Mouse (Mus musculus): ENCODE data around the gene Susd2.

The Susd2 gene

DNA sequence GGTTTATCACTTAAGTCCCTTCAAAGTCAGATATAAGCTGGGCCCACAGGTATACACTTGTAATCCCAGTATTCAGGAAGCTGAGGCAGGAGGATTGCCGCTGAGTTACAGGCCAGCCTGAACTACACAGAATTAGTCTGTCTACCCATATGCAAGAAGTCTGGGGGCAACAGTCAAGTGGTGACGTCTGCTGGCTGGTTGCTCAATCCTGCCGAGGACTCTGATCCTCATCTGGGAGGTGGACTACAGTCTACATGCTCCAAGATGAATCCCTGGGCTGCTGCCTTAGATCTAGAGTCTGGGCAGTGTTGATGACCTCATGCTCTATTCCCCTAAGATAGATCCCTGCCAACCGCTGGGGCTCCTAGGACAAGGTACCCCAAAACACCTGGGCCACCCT lies 10.2 kb upstream of the Susd2 start:
- DNase-seq (ENCODE audit: low read depth, low spot score) = no peak

DNA sequence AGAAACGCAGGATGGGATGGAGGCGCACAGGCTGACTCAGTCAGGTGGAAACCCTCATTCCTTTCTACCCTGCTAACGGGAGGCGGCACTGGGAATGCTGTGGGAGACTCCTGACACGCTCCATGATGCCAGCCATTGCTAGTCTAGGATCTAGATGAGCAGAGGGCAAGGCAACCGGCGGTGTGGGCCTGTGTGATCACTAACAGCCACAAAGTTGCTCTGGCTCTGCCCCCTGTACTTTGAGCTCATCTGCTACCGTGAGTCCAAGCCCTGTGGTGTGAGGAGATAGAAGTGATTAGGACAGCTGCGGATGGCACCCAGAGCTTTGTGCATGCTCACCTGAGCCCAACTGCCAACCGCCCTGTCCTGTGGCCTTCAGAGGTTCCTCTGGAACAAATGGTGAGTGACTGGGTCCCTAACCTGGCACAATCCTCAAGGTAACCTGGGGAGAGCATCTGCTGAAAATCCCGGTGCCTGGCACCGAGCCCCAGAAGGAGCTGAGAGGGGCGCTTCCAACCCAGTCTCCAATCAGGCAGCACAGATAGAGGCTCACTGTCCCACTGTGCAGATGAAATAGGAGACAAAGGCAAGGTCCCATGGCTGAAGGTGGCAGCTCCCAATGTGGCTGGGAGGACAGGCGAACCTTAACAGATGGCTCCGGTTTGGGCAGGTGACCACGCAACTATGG lies 7.7 kb upstream of the Susd2 start:
- no peak for DNase-seq (ENCODE audit: low read depth, low spot score)

DNA sequence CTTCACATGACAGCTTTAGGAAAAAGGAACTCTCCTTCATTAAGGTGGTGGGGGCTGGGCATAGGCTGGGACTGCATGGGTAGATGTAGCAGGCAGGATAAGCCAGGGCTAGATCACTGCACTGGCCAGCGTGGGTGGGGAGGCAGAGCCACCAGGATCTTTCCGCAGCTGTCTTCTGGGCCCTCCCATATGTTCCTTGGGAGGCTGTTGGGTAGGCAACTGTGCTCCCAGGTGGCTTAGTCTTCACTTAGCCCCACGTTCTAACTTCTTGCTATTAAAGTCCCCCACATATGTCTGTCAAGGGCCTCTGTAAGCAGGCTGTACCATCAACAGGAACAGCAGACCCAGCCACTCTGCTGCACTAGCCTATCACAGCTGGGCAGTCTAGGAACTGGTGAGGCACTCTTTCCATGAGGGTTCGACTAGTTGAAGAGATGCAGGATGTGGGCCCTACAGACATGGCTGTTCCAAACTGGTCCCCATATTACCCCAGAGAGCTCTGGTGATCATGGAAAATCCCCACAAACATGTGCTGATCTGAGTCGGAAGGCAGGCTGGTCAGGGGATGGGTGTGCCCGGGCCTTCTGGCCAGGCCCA lies 6.6 kb upstream of the Susd2 start:
- no peak for DNase-seq (ENCODE audit: low read depth, low spot score)

DNA sequence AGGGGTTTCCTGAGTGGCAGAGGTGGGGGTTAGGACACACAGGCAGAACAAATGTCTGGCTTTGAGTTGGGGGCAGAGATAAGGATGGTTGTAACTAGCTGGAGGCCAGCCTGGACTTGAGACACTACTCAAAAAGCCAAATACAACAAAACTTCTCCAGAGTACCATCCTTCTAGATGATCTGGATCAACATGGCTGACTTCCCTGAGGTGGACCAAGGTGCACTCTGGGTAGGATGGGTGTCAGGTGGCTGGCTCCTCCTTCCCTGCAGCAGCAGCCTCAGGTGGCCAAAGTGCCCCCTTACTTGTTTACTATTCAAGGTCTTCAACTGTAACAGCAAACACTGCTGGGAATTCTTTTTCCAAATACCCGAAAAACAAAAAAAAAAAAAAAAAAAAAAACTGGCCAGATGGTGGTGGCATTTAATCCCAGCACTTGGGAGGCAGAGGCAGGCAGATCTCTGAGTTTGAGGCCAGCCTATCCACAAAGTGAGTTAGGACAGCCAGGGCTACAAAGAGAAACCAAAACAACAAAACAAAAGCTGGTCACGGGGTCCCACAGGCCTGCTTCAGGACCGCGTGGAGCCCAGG lies 5.7 kb upstream of the Susd2 start:
- DNase-seq (ENCODE audit: low read depth, low spot score) = no peak

DNA sequence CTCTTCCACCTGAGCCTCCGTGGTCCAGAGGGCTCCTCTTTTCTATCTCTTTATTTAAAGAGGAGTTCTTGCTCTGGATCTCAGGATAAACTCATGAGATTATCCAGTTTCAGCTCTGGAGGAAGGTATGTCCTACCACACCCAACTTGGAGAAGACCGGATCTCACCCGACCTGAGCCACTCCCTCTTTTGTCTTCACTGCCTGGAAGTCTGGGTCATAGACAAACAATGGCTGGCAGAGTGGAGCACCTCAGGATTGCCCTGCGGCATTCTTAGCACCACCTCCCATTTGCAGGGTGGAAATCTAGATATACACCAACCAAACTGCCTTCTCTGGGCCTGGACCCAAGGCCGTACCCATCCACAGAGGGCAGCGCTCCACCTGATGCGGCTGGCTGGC lies 5.2 kb upstream of the Susd2 start:
- DNase-seq (ENCODE audit: low read depth, low spot score) = no peak

DNA sequence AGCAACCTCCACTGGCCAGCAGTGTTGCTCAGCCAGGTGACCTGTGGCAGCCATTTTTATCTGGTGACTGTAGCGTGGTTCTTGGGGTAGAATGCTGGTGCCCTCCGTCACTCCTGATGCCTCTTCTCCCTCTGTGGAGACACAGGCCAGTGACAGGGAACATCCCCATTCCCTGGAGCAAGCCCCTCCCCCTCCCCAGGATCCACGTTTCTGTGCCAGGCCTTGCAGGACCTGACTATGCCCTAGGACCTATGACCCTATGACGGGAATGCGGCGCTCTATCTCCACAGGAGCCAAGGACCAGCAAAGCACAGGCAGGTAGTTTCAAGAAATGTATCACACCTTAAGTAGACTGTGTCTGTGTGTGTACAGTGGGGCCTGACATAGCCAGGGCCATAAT lies 4.3 kb upstream of the Susd2 start:
- no peak for DNase-seq (ENCODE audit: low read depth, low spot score)

DNA sequence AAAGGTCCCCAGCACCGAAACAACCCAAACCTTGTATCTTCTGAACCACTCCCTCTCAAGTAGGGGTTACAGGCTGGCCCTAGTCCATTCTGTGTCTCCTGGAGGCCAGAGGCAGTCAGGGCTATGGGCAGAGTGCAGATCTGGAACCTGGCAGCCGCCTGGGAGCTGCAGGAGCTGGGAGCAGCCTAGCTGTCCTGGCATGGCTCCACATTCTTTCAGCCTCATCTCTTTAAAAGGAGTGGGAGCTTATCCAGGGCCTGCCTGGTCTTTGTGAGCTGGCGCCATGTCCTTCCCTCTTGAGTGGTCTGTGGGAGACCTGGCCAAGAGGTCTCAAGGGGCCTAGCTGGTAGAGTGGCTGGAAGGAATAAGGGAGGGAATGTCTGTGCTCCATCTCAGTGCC lies 3.6 kb upstream of the Susd2 start:
- no peak for DNase-seq (ENCODE audit: low read depth, low spot score)

DNA sequence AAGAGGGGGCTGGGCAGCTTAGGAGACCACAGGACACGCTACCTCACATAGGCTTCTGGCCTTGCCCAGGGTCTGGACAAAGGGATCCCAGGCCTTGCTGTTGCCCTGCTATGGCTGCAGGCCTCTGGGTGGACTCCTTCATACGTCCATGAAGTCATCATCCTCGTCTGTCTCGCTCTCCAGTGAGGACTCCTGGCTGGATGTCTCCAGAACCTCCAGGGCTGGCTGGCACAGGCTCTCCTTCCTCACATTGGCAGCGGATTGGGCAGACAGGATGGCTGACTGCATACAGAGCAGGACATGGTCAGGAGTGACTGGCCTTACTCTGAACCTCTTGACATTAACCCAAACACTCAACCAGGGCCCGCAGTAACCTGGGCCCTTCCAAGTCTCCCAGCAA lies 2.6 kb upstream of the Susd2 start:
- DNase-seq (ENCODE audit: low read depth, low spot score) = no peak

DNA sequence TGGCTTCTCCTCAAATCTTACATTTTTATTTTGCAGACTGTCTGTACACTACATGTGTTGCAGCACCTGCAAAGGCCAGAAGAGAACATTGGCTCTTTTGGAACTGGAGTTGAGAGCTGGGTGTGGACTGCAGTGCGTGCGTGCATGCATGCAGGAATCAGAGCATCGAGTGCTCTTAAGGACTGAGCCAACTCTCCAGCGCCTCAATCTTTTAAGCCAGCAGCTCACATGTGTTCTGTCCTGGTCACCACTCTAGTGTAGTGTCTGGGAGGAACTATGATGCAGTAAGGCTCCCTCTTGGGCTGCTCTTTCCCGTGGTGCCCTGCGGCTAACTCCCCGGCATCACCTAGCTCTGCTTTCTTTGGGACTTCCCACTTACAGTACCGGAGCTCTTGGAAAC lies 1.8 kb upstream of the Susd2 start:
- DNase-seq (ENCODE audit: low read depth, low spot score) = no peak

DNA sequence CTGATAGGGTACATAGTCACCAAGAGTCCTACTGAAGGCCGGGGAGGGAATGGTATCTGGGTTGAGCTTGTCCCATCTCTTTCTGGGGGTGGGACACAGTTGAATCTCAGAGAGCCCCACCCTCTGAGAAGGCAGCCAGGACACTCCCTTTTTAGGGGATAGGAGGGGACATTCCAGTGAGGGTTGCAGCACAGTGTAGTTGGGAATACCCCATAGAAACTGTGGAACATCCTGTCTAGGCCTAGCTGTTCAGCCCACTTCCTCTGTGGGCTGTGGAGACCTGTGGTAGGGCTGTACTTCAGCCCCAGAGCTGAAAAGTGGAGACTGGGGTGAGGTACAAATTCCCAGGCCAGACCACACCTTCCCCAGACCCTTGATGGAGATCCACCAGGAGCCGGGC lies 917 bp downstream of the Susd2 start:
- DNase-seq (ENCODE audit: low read depth, low spot score) = no peak

DNA sequence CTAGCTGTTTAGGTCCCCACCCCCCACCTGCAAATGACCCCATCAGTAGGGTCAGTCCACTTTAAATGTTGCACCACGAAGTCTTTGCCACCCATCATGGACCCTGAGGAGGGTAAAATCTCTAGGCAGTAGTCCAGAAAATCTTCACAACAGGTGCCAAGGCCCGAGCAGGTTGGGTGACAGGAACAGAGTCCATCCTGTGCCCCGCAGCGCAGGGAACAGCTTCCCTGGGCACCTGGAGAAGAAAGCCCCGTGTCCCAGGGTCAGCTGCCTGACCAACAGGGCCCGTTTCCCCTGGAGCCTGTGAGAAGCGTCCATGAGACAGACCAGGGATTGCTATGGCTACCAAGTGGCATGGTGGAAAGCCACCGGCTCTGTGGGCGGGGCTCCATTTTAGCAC lies 1.4 kb downstream of the Susd2 start:
- no peak for DNase-seq (ENCODE audit: low read depth, low spot score)

DNA sequence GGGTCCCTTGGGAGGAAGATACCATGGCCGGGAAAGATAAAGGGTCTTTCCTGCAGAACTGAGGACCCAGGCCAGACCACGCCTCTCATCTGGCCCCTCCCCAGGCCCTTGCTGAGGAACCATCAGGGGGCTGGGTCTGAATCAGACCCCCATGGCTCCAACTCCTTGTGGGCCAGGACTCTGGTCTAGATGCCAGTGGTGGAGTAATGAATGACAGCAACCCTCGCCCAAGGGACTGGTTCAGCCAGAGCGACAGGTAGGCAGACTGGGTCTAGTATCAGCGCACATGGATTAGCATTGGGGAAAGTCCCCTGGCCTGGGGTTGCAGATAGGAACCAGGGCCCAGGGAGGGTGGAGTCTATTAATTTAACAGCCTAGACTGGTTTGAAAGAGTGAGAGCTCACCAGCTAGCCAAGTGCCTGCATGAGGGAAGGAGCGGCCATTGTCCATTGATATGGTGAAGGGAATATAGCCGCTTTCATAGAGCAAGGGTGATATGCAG lies 2.0 kb downstream of the Susd2 start:
- DNase-seq (ENCODE audit: low read depth, low spot score) = no peak

DNA sequence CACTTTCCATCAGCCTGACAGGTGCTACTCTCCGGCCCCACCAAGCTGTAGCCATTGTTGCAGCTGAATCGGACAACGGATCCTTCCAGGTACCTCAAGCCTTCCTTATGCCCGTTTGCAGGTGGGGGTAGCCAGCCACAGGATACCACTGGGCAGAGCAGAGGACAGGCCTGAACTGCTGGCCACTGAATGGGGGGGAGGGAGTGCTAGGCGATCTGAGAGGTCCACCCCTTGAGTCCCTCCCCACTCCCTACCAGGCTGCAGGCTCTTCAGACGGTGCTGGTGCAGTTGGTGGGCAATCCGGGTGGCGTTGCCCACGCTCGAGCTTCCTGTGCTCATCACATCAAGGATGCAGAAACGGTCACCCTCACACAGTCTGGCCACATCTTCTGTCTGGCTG lies 6.1 kb downstream of the Susd2 start:
- DNase-seq (ENCODE audit: low read depth, low spot score) = no peak

DNA sequence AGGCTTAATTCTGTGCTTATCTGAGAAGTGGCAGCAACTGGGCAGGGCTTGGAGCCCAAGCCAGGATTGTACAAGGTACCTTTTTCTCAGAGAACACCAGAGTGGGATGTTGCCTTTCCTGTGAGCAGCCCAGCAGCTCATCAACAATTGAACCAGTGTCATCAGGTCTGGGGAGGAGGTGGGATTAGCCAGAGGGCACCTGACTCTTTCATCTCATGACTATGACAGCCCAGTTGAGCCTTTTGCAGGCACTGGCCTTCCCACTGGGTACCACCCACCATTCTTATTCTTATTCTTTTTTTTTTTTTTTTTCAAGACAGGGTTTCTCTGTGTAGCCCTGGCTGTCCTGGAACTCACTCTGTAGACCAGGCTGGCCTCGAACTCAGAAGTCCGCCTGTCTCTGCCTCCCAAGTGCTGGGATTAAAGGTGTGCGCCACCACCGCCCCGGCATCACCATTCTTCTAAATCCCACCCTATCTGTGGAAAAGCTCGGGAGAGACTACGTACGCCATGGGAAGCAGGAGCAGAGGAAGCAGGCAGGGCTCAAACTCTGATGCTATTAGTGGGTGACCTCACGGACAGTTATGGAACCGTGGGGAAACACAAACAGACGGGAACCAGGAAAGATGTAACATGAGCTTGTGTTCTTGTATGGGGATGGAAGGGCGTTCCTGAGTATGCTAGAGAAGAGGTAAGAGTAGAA lies 7.6 kb downstream of the Susd2 start:
- no peak for DNase-seq (ENCODE audit: low read depth, low spot score)

DNA sequence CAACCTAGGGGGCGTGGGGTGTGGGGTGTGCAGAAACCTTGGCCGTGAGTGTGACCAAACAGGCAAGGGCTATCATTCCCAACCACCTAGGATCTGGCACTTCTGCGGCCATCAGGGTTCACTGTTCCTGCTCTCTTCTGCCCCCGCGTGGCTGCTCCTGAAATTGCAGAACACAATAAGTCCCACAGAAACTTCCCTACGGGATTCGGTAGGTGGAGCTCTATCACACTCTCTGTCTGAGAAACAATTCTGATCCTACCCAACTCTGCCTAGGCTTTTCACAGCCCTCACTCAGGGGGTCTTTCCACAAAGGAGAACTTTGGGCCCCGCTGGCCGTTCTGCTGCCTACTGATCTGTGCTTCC lies 8.1 kb downstream of the Susd2 start:
- DNase-seq (ENCODE audit: low read depth, low spot score) = peak; percentile 60

DNA sequence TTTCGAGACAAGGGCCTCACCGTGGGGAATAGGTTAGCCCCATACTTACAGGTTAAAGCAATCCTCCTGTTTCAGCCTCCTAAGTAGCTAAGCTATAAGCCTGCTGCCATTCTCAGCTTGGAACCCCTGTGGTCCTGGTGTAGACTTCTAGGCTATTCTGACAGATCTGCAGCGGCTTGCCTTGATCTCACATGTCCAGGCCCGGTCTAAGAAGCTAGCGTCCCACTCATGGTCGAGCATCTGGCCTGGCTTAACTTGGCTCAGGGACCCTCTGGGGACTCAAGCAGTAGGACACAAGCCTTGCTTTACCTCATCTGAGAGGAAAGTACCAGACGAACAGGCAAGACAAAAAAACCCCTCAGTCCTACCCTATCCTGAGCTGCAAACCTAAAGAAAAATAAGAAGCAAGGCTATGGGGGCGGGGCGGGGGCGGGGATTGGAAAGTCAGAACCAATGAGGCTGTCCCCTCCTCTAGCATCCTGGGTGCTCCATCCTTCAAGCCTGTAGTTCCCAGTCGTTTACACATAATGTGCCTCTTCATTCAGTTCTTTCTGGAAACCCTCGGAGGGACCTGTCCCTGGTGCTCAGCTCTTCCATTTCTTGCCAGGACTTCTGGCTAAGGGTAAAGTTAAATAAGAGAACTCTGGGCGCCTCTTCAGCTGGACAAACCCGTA lies 8.7 kb downstream of the Susd2 start:
- DNase-seq (ENCODE audit: low read depth, low spot score) = no peak

DNA sequence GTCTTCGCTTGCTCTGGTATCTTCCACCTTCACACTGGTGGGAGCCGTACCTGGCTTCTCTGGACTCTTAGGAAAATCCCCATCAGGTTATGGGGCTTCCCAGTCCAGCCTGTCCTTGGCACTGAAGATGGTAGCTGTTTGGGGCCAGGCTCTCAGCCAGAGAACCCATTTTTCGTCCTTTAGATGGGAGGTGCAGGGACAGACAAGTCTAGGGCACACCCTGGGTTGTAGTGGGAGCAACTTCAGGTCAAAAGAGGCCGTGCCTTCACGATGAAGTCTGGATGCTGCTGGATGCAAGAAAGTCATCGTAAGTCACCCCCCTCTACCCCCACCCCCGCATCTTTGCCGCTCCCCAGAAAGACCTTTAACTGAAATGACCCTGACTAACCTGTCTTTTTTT lies 9.2 kb downstream of the Susd2 start:
- DNase-seq (ENCODE audit: low read depth, low spot score) = no peak

DNA sequence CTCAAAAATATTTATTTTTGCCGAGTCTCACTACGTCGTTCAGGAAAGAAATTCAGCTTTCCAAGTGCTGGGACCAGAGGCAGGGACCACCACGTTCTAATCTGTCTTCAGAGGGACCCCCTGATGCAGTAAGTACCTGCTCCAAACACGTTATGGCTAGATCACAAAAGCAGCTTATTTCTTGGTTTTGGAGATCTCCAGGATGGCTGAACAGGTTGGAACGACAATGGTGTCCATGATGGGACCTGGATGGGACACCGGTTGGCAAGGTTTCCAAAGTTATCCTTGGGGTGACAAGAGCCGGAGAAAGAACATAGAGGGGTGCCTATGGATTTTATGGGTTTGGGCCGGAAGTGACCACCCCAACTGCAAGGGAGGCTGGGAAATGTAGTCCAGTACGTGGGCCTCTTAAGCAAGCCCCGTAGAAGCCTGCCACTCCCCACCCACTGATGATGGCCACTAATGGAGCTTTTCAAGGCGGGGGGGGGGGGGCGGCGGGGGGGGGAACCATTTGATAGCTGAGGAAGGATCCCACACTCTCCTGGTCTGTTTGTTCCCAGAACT lies 10.2 kb downstream of the Susd2 start:
- DNase-seq (ENCODE audit: low read depth, low spot score) = no peak

DNA sequence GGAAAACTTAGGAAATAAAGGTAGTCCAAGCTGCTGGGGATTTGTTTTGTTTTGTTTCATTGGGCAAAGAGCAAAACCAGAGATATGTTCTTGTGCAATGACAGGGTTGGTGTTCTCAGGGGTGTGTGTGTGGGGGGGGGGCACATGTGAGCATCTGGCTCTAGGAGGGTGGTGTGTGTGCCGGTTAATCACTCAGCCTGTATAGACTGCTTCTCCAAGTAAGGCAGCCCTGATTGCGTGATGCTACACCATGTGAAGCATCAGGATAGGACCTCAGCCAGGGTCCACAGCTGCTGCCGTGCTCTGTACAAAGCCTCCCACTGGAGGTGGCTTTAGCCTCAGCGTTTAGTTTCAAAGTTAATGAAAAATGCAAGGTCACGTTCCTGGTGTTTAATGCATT lies 10.8 kb downstream of the Susd2 start:
- DNase-seq (ENCODE audit: low read depth, low spot score) = no peak

DNA sequence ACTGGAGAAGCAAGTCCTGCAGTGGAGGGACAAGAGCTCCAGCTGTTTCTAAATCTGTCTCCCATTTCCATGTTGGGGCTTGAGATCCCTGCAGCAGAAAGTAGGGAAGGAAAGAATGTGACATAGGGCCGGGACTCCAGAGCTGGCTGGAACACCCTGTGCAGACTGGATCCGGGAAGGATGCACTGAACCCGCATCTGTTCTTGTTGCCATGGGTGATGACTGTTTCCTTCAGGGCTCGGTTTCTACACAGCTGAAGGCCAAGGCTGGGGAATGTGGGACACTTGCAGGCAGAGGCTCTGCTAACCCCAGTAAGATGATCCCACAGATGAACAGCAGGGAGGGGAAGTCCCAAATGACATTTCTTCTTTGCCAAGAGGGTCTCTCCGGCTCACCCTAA lies 11.2 kb downstream of the Susd2 start:
- no peak for DNase-seq (ENCODE audit: low read depth, low spot score)

DNA sequence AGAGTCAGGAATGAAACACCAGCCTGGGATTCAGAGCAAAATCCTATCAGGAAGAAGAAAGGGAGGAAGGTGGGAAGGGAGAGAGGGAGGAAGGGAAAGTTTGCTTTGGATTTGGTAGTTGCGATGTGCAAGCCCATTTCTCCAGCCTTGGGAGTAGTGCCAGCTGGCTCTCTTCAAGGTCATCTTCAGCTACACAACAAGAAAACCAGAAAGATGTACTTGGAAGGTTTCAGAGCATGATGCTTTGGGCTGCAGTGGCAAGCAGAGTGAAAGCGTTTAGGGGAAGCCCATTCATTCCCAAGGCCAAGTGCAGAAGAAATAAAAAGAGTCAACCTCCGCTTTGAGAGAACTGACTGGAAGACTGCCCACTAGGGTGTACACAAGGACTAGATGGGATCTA lies 16.3 kb downstream of the Susd2 start:
- DNase-seq (ENCODE audit: low read depth, low spot score) = no peak

DNA sequence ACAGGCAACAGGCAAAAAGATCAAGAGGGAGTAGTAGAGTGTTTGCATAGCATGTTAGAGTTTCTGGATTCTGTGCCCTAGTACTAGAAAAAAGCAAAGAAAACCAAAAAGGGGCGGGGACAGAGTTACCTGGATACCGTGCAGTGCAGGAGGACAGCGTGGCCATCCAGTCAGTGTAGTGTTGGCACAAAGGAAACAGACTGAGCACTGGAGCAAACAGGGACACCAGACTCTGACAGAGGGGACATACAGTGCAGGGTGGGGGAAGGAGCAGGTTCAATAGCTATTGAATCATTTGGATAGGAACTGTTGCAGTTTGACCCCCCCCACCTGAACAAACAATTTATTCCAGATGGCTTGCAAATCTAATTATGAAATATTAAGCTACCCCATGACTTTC lies 16.8 kb downstream of the Susd2 start:
- no peak for DNase-seq (ENCODE audit: low read depth, low spot score)

Data from retina, postnatal 7 days (tissue).